Mouse (Mus musculus): ENCODE measurements around the gene Ncoa1. TPM values are rescaled to one million over a fixed set of nuclear protein-coding genes. Genes with fewer than 3 reads are reported as not detected.
"Not testable (repeated sequence)": the region's sequence is repeated elsewhere in the genome, so short reads cannot be mapped to it uniquely, and the experiment has no call there.

Gene Ncoa1
- polyA plus RNA-seq, 1 experiment from 2014 or later: 9.2 TPM

GRCm38 (mm10) chr12:4374816-4375493, 102.0 kb downstream of the Ncoa1 start:
- ATAC-seq (replicated peaks; ENCODE audit: low FRiP score) (peak; percentile 44; the same call in 1 of the 2 replicates), DNase-seq (ENCODE audit: low spot score) (no peak)
- 58% methylated on average over 6 of the region's 6 CpGs for WGBS
- Histone ChIP-seq H3K27ac (ENCODE audit: low read depth, low read length) (no peak overlapping the region), H3K4me3 (ENCODE audit: low read depth, low read length) (no peak overlapping the region), H3K4me2 (ENCODE audit: low read depth, low read length, severe bottlenecking) (no peak overlapping the region), H3K9ac (ENCODE audit: low read length) (no peak overlapping the region), H3K9me3 (ENCODE audit: control insufficient read depth, low read length) (no peaks in the 10 kb centered on the region), H3K4me1 (replicated peaks; ENCODE audit: control insufficient read depth, insufficient read depth, low read length) (peaks cover 4% of the 10 kb centered on the region; the same call in 1 of the 2 replicates), H3K36me3 (ENCODE audit: control insufficient read depth, insufficient read depth, low read length) (no peaks in the 10 kb centered on the region), H3K27me3 (ENCODE audit: control insufficient read depth, insufficient read depth, low read length) (no peaks in the 10 kb centered on the region)

GRCm38 (mm10) chr12:4371406-4371805, 105.6 kb downstream of the Ncoa1 start:
- Histone ChIP-seq H3K27ac (ENCODE audit: low read depth, low read length) (no peak overlapping the region), H3K4me3 (ENCODE audit: low read depth, low read length) (no peak overlapping the region), H3K36me3 (ENCODE audit: control insufficient read depth, insufficient read depth, low read length) (no peaks in the 10 kb centered on the region), H3K27me3 (ENCODE audit: control insufficient read depth, insufficient read depth, low read length) (no peaks in the 10 kb centered on the region), H3K9ac (ENCODE audit: low read length) (no peak overlapping the region), H3K9me3 (ENCODE audit: control insufficient read depth, low read length) (no peaks in the 10 kb centered on the region), H3K4me1 (replicated peaks; ENCODE audit: control insufficient read depth, insufficient read depth, low read length) (peaks cover 4% of the 10 kb centered on the region; the same call in 1 of the 2 replicates), H3K4me2 (ENCODE audit: low read depth, low read length, severe bottlenecking) (no peak overlapping the region)
- ATAC-seq (replicated peaks; ENCODE audit: low FRiP score) (no peak), DNase-seq (ENCODE audit: low spot score) (no peak)
- 66% methylated on average over 1 of the region's 1 CpGs for WGBS

GRCm38 (mm10) chr12:4365951-4366350, 111.0 kb downstream of the Ncoa1 start:
- no peaks in the 10 kb centered on the region for H3K9me3 ChIP-seq (ENCODE audit: control insufficient read depth, low read length)
- no peak overlapping the region for H3K9ac ChIP-seq (ENCODE audit: low read length)
- no peak overlapping the region for H3K4me3 ChIP-seq (ENCODE audit: low read depth, low read length)
- no peak overlapping the region for H3K4me2 ChIP-seq (ENCODE audit: low read depth, low read length, severe bottlenecking)
- H3K27ac ChIP-seq (ENCODE audit: low read depth, low read length): no peak overlapping the region
- no peaks in the 10 kb centered on the region for H3K4me1 ChIP-seq (replicated peaks; ENCODE audit: control insufficient read depth, insufficient read depth, low read length)
- DNase-seq (ENCODE audit: low spot score) (no peak), ATAC-seq (replicated peaks; ENCODE audit: low FRiP score) (no peak)
- 94% methylated on average over 1 of the region's 1 CpGs for WGBS
- H3K27me3 ChIP-seq (ENCODE audit: control insufficient read depth, insufficient read depth, low read length): no peaks in the 10 kb centered on the region
- H3K36me3 ChIP-seq (ENCODE audit: control insufficient read depth, insufficient read depth, low read length): no peaks in the 10 kb centered on the region

- Histone ChIP-seq H3K4me1 (replicated peaks; ENCODE audit: control insufficient read depth, insufficient read depth, low read length) (no peaks in the 10 kb centered on the region), H3K9me3 (ENCODE audit: control insufficient read depth, low read length) (no peaks in the 10 kb centered on the region), H3K9ac (ENCODE audit: low read length) (no peak overlapping the region), H3K27me3 (ENCODE audit: control insufficient read depth, insufficient read depth, low read length) (no peaks in the 10 kb centered on the region), H3K36me3 (ENCODE audit: control insufficient read depth, insufficient read depth, low read length) (no peaks in the 10 kb centered on the region), H3K4me2 (ENCODE audit: low read depth, low read length, severe bottlenecking) (no peak overlapping the region), H3K27ac (ENCODE audit: low read depth, low read length) (no peak overlapping the region), H3K4me3 (ENCODE audit: low read depth, low read length) (no peak overlapping the region)
- WGBS: no CpG with 5 or more reads among the region's 1 CpGs
- DNase-seq (ENCODE audit: low spot score) (no peak), ATAC-seq (replicated peaks; ENCODE audit: low FRiP score) (no peak)
Observed at GRCm38 (mm10) chr12:4359475-4359874, 117.5 kb downstream of the Ncoa1 start.

- not testable (repeated sequence) for ATAC-seq (replicated peaks; ENCODE audit: low FRiP score); H3K9me3 ChIP-seq (ENCODE audit: control insufficient read depth, low read length)
- WGBS: 20% methylated on average over 2 of the region's 2 CpGs
Observed at GRCm38 (mm10) chr12:4358653-4359052, 118.3 kb downstream of the Ncoa1 start.

GRCm38 (mm10) chr12:4358100-4358499, 118.9 kb downstream of the Ncoa1 start:
- WGBS: 95% methylated on average over 4 of the region's 4 CpGs
- Histone ChIP-seq H3K9me3 (ENCODE audit: control insufficient read depth, low read length) (no peaks in the 10 kb centered on the region), H3K4me1 (replicated peaks; ENCODE audit: control insufficient read depth, insufficient read depth, low read length) (no peaks in the 10 kb centered on the region), H3K27ac (ENCODE audit: low read depth, low read length) (no peak overlapping the region), H3K9ac (ENCODE audit: low read length) (no peak overlapping the region), H3K36me3 (ENCODE audit: control insufficient read depth, insufficient read depth, low read length) (no peaks in the 10 kb centered on the region), H3K27me3 (ENCODE audit: control insufficient read depth, insufficient read depth, low read length) (no peaks in the 10 kb centered on the region), H3K4me2 (ENCODE audit: low read depth, low read length, severe bottlenecking) (no peak overlapping the region), H3K4me3 (ENCODE audit: low read depth, low read length) (no peak overlapping the region)
- ATAC-seq (replicated peaks; ENCODE audit: low FRiP score) (no peak), DNase-seq (ENCODE audit: low spot score) (no peak)

More at GRCm38 (mm10) chr12:4358653-4359052, 118.3 kb downstream of the Ncoa1 start:
- H3K27ac ChIP-seq (ENCODE audit: low read depth, low read length); H3K27me3 ChIP-seq (ENCODE audit: control insufficient read depth, insufficient read depth, low read length); H3K36me3 ChIP-seq (ENCODE audit: control insufficient read depth, insufficient read depth, low read length); H3K4me2 ChIP-seq (ENCODE audit: low read depth, low read length, severe bottlenecking); DNase-seq (ENCODE audit: low spot score); H3K4me1 ChIP-seq (replicated peaks; ENCODE audit: control insufficient read depth, insufficient read depth, low read length); H3K9ac ChIP-seq (ENCODE audit: low read length); H3K4me3 ChIP-seq (ENCODE audit: low read depth, low read length): not testable (repeated sequence)

- no peak overlapping the region for H3K9ac ChIP-seq (ENCODE audit: low read length)
- DNase-seq (ENCODE audit: low spot score) (no peak), ATAC-seq (replicated peaks; ENCODE audit: low FRiP score) (no peak)
- no peak overlapping the region for H3K4me2 ChIP-seq (ENCODE audit: low read depth, low read length, severe bottlenecking)
- H3K36me3 ChIP-seq (ENCODE audit: control insufficient read depth, insufficient read depth, low read length): no peaks in the 10 kb centered on the region
- 86% methylated on average over 5 of the region's 5 CpGs for WGBS
- H3K4me1 ChIP-seq (replicated peaks; ENCODE audit: control insufficient read depth, insufficient read depth, low read length): no peaks in the 10 kb centered on the region
- H3K4me3 ChIP-seq (ENCODE audit: low read depth, low read length): no peak overlapping the region
- no peak overlapping the region for H3K27ac ChIP-seq (ENCODE audit: low read depth, low read length)
- no peaks in the 10 kb centered on the region for H3K27me3 ChIP-seq (ENCODE audit: control insufficient read depth, insufficient read depth, low read length)
- no peaks in the 10 kb centered on the region for H3K9me3 ChIP-seq (ENCODE audit: control insufficient read depth, low read length)
Observed at GRCm38 (mm10) chr12:4356834-4357445, 120.0 kb downstream of the Ncoa1 start.

GRCm38 (mm10) chr12:4355019-4355730, 121.8 kb downstream of the Ncoa1 start:
- no peak for DNase-seq (ENCODE audit: low spot score)
- WGBS: 65% methylated on average over 2 of the region's 2 CpGs
- Histone ChIP-seq H3K4me1 (replicated peaks; ENCODE audit: control insufficient read depth, insufficient read depth, low read length) (no peaks in the 10 kb centered on the region), H3K27me3 (ENCODE audit: control insufficient read depth, insufficient read depth, low read length) (no peaks in the 10 kb centered on the region), H3K4me3 (ENCODE audit: low read depth, low read length) (no peak overlapping the region), H3K27ac (ENCODE audit: low read depth, low read length) (no peak overlapping the region), H3K9ac (ENCODE audit: low read length) (no peak overlapping the region), H3K9me3 (ENCODE audit: control insufficient read depth, low read length) (no peaks in the 10 kb centered on the region), H3K36me3 (ENCODE audit: control insufficient read depth, insufficient read depth, low read length) (no peaks in the 10 kb centered on the region), H3K4me2 (ENCODE audit: low read depth, low read length, severe bottlenecking) (no peak overlapping the region)
- ATAC-seq (replicated peaks; ENCODE audit: low FRiP score): no peak
